8 mouse cellular contexts compared by ENCODE assay signal in the genomic region with DNA sequence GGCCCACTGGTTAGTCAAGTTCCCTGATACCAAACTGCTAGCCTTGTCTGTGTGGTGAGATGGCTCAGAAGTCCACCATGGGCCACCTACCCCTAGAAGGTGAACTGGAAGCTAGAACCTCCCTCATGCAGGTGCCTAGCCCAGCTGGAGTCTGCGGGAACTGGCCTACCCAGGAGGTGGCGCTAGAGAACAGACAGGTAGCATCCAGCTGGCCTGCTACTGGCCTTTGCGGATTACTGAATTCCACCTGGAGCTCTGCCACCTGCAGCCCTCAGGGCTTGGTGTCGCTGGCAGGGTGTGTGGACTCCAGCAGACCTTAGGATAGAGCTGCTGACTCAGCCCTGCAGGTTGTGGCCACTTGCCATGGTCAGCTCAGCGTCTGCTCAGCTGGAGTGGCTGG.
DNase-seq lines count a peak whose midpoint lies in the region; ATAC-seq and TF ChIP-seq lines count a peak whose summit lies in the region.

No protein-coding gene starts in this region.

- H3K9ac ChIP-seq in CH12.LX (ENCODE audit: insufficient read depth, low read depth) = no peak overlapping the region
- H3K9ac ChIP-seq in liver, embryonic 11.5 days (ENCODE audit: low read depth, low read length) = no peak overlapping the region
- no peak overlapping the region for H3K9ac ChIP-seq in midbrain, embryonic 16.5 days (ENCODE audit: low read depth, low read length)

- no peak for TF ChIP-seq POLR2A in CH12.LX (IDR thresholded peaks at IDR 0.05; ENCODE audit: low read depth, low read length)

- H3K27ac ChIP-seq in layer of hippocampus, adult 2 months = no peak overlapping the region
- H3K27ac ChIP-seq in CH12.LX (ENCODE audit: insufficient read depth, low read depth) = no peak overlapping the region
- H3K27ac ChIP-seq in liver, embryonic 11.5 days (ENCODE audit: low read depth, low read length) = no peak overlapping the region
- H3K27ac ChIP-seq in midbrain, embryonic 16.5 days (ENCODE audit: low read length) = no peak overlapping the region

- H3K9me3 ChIP-seq in CH12.LX (replicated peaks; ENCODE audit: low read length) = no peaks in the 10 kb centered on the region
- H3K9me3 ChIP-seq in liver, embryonic 11.5 days (ENCODE audit: control insufficient read depth, low read length) = no peaks in the 10 kb centered on the region
- H3K9me3 ChIP-seq in midbrain, embryonic 16.5 days (replicated peaks; ENCODE audit: control insufficient read depth, low read length, poor library complexity, severe bottlenecking) = no peaks in the 10 kb centered on the region

- peak; percentile 77 for TF ChIP-seq CTCF in layer of hippocampus, adult 2 months (conservative IDR thresholded peaks at IDR 0.05)
- TF ChIP-seq CTCF in CH12.LX (conservative IDR thresholded peaks at IDR 0.05 in 1 of 2, IDR thresholded peaks at IDR 0.05 in 1 of 2; ENCODE audit: low read depth in 2 of 2, low read length in 2 of 2) = peak; percentile 33 to 81; a peak in 3 of 4 replicates

- dilution Hi-C loops in CH12.LX (cut with MboI; ENCODE audit: extremely low pct_ligation_motif_present, extremely low pct_unique_long_range_greater_than_20kb, low sequenced_read_pairs) = no loop called here

- peak; percentile 37 for TF ChIP-seq RAD21 in CH12.LX (IDR thresholded peaks at IDR 0.05; ENCODE audit: low read depth, low read length)

- no peaks in the 10 kb centered on the region for H3K79me2 ChIP-seq in CH12.LX (replicated peaks; ENCODE audit: control insufficient read depth, extremely low read depth, insufficient read depth, poor library complexity, severe bottlenecking)

- TF ChIP-seq EP300 in CH12.LX (IDR thresholded peaks at IDR 0.05; ENCODE audit: low read length) = no peak

- no peak for ATAC-seq in liver, embryonic 11.5 days (replicated peaks; ENCODE audit: low FRiP score)
- ATAC-seq in midbrain, embryonic 16.5 days = no peak

- H3K36me3 ChIP-seq in CH12.LX (replicated peaks in 1 of 2; ENCODE audit: control insufficient read depth in 1 of 2, insufficient read depth in 1 of 2, low read length in 1 of 2) = no peaks in the 10 kb centered on the region
- no peaks in the 10 kb centered on the region for H3K36me3 ChIP-seq in liver, embryonic 11.5 days (ENCODE audit: control insufficient read depth, insufficient read depth, low read length)
- H3K36me3 ChIP-seq in midbrain, embryonic 16.5 days (ENCODE audit: control insufficient read depth, insufficient read depth, low read length) = no peaks in the 10 kb centered on the region

- DNase-seq in layer of hippocampus, adult 2 months (ENCODE audit: low spot score in 2 of 2) = peak in 1 of 2 experiments; percentile 56
- no peak for DNase-seq in layer of hippocampus, adult 9-11 months
- DNase-seq in CH12.LX (ENCODE audit: extremely low read depth) = peak; percentile 27
- DNase-seq in adrenal gland, postnatal 36 days = peak; percentile 53 to 71
- peak; percentile 66 for DNase-seq in gastrocnemius, adult 18-20 months (ENCODE audit: low spot score)
- peak; percentile 33 for DNase-seq in liver, embryonic 11.5 days (ENCODE audit: low spot score)
- peak; percentile 36 for DNase-seq in thymus, postnatal 14 days

- 27% methylated on average over 5 of the region's 5 CpGs for WGBS in liver, embryonic 11.5 days
- WGBS in midbrain, embryonic 16.5 days = 28% methylated on average over 5 of the region's 5 CpGs

- in situ Hi-C loops in CH12.LX (cut with MboI; ENCODE audit: low pct_ligation_motif_present, low pct_unique_long_range_greater_than_20kb, low sequenced_read_pairs) = no loop called here

- H3K4me1 ChIP-seq in CH12.LX (ENCODE audit: control insufficient read depth in 1 of 2, insufficient read depth in 2 of 2) = 0 out of 4 replicates have a peak, but pooled peaks cover 0 to 4% of the 10 kb centered on the region in 2 experiments
- no peaks in the 10 kb centered on the region for H3K4me1 ChIP-seq in liver, embryonic 11.5 days (replicated peaks; ENCODE audit: control insufficient read depth, insufficient read depth, low read length)
- H3K4me1 ChIP-seq in midbrain, embryonic 16.5 days (ENCODE audit: control insufficient read depth, insufficient read depth, low read length) = peaks cover 10% of the 10 kb centered on the region

- peaks cover 91% of the 10 kb centered on the region for H3K27me3 ChIP-seq in CH12.LX (replicated peaks)
- H3K27me3 ChIP-seq in liver, embryonic 11.5 days (replicated peaks; ENCODE audit: control insufficient read depth, insufficient read depth, low read length) = no peaks in the 10 kb centered on the region
- H3K27me3 ChIP-seq in midbrain, embryonic 16.5 days (ENCODE audit: control insufficient read depth, insufficient read depth, low read depth, low read length) = no peaks in the 10 kb centered on the region

- no peak overlapping the region for H3K4me2 ChIP-seq in CH12.LX (ENCODE audit: insufficient read depth, low read depth, poor library complexity, severe bottlenecking)
- H3K4me2 ChIP-seq in liver, embryonic 11.5 days = no peak overlapping the region
- no peak overlapping the region for H3K4me2 ChIP-seq in midbrain, embryonic 16.5 days (ENCODE audit: low read length)

- no peak overlapping the region for H3K4me3 ChIP-seq in layer of hippocampus, adult 2 months
- H3K4me3 ChIP-seq in CH12.LX (replicated peaks in 1 of 3; ENCODE audit: low read depth in 2 of 3, low read length in 2 of 3, poor library complexity in 1 of 3) = no peak overlapping the region
- H3K4me3 ChIP-seq in liver, embryonic 11.5 days (ENCODE audit: low read depth, low read length) = no peak overlapping the region
- H3K4me3 ChIP-seq in midbrain, embryonic 16.5 days (ENCODE audit: low read depth, low read length) = no peak overlapping the region

TF ChIP-seq in CH12.LX, 34 proteins besides CTCF, POLR2A, EP300 and RAD21:
- peak; percentile 15; the same call in 1 of the 2 replicates for TF ChIP-seq TCF12 (IDR thresholded peaks at IDR 0.05; ENCODE audit: low read depth, low read length)
- no peak for TF ChIP-seq BHLHE40 (IDR thresholded peaks at IDR 0.05; ENCODE audit: low read depth, low read length)
- TF ChIP-seq USF2 (conservative IDR thresholded peaks at IDR 0.05; ENCODE audit: low read depth, low read length) = no peak
- peak; percentile 79 for TF ChIP-seq SMC3 (IDR thresholded peaks at IDR 0.05; ENCODE audit: low read depth, low read length)
TF ChIP-seq in CH12.LX: peak in this region for 2.
